Mouse (Mus musculus) heart, postnatal 0 days (tissue): ENCODE measurements around the gene Cyb561d2.

Experiments used
- CTCF ChIP-seq: IDR thresholded peaks from 2 replicates; pipeline ENCODE4 v1.5.1; 2016; ENCODE audit warnings: antibody characterized with exemption, control low read depth, low read depth
- EP300 ChIP-seq: IDR thresholded peaks from 2 replicates; pipeline ENCODE4 v1.6.1; 2016; ENCODE audit warnings: antibody characterized with exemption, low read depth

DNA sequence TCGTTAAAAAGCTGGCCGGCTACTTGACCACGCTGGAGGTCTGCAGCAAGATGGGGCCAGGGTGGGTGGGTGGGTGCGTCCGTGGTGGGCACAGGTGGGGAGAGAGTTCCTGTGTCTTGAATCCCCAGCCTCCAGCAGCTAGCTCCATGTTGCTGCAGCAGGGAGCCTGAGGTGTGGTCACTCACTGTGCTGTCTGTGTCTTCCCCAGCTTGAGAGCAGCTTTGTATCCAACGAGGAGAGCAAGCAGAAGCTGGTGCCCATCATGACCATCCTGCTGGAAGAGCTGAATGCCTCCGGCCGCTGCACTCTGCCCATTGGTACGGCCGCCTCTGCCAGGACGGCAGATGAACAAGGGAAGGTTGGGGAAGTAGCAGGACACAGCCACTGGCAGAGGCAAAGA is 1.3 kb upstream of the Cyb561d2 start:
- TF ChIP-seq CTCF (no peak), EP300 (no peak)
